Mouse (Mus musculus): Measurements from ENCODE around the gene Rplp0. TPM values are rescaled to one million over a fixed set of nuclear protein-coding genes. Genes with fewer than 3 reads are reported as not detected.

Gene Rplp0
- polyA plus RNA-seq, 1 experiment from 2014 or later, result 832 TPM

GRCm38 (mm10) chr5:115591506-115591905, 32.2 kb downstream of the Rplp0 start:
- H3K4me1 ChIP-seq (replicated peaks; ENCODE audit: control insufficient read depth, insufficient read depth, low read length), result no peaks in the 10 kb centered on the region
- WGBS, result 49% methylated on average over 2 of the region's 2 CpGs
- peak; percentile 53; the same call in 1 of the 2 replicates for ATAC-seq

GRCm38 (mm10) chr5:115603561-115603960, 44.3 kb downstream of the Rplp0 start:
- no peaks in the 10 kb centered on the region for H3K4me1 ChIP-seq (replicated peaks; ENCODE audit: control insufficient read depth, insufficient read depth, low read length)
- H3K27me3 ChIP-seq (replicated peaks; ENCODE audit: control insufficient read depth, insufficient read depth, low read length), result no peaks in the 10 kb centered on the region
- no peak overlapping the region for H3K27ac ChIP-seq (ENCODE audit: low read depth, low read length)
- ATAC-seq, result no peak
- TF ChIP-seq CTCF (IDR thresholded peaks at IDR 0.05; ENCODE audit: low read depth), result no peak
- H3K4me3 ChIP-seq (ENCODE audit: low read depth, low read length), result no peak overlapping the region
- 94% methylated on average over 6 of the region's 6 CpGs for WGBS
- H3K36me3 ChIP-seq (ENCODE audit: control insufficient read depth, insufficient read depth), result peaks cover 85% of the 10 kb centered on the region
- H3K4me2 ChIP-seq (replicated peaks; ENCODE audit: low read depth), result no peak overlapping the region
- H3K9me3 ChIP-seq (ENCODE audit: control insufficient read depth), result no peaks in the 10 kb centered on the region
- H3K9ac ChIP-seq (ENCODE audit: low read depth, low read length), result no peak overlapping the region

More at GRCm38 (mm10) chr5:115591506-115591905, 32.2 kb downstream of the Rplp0 start:
- TF ChIP-seq CTCF (IDR thresholded peaks at IDR 0.05; ENCODE audit: low read depth), result no peak
- peaks cover 91% of the 10 kb centered on the region for H3K36me3 ChIP-seq (ENCODE audit: control insufficient read depth, insufficient read depth)
- no peak overlapping the region for H3K27ac ChIP-seq (ENCODE audit: low read depth, low read length)
- no peak overlapping the region for H3K9ac ChIP-seq (ENCODE audit: low read depth, low read length)
- no peaks in the 10 kb centered on the region for H3K9me3 ChIP-seq (ENCODE audit: control insufficient read depth)
- H3K4me2 ChIP-seq (replicated peaks; ENCODE audit: low read depth), result no peak overlapping the region
- H3K4me3 ChIP-seq (ENCODE audit: low read depth, low read length), result no peak overlapping the region
- no peaks in the 10 kb centered on the region for H3K27me3 ChIP-seq (replicated peaks; ENCODE audit: control insufficient read depth, insufficient read depth, low read length)

GRCm38 (mm10) chr5:115611566-115611965, 52.3 kb downstream of the Rplp0 start:
- Histone ChIP-seq H3K9ac (ENCODE audit: low read depth, low read length) (no peak overlapping the region), H3K9me3 (ENCODE audit: control insufficient read depth) (no peaks in the 10 kb centered on the region), H3K4me3 (ENCODE audit: low read depth, low read length) (no peak overlapping the region), H3K27ac (ENCODE audit: low read depth, low read length) (no peak overlapping the region), H3K36me3 (ENCODE audit: control insufficient read depth, insufficient read depth) (peaks cover 92% of the 10 kb centered on the region), H3K4me1 (replicated peaks; ENCODE audit: control insufficient read depth, insufficient read depth, low read length) (no peaks in the 10 kb centered on the region), H3K27me3 (replicated peaks; ENCODE audit: control insufficient read depth, insufficient read depth, low read length) (no peaks in the 10 kb centered on the region), H3K4me2 (replicated peaks; ENCODE audit: low read depth) (no peak overlapping the region)
- ATAC-seq, result no peak
- no peak for TF ChIP-seq CTCF (IDR thresholded peaks at IDR 0.05; ENCODE audit: low read depth)
- WGBS, result 92% methylated on average over 11 of the region's 11 CpGs

Small RNA genes within 50 kb of the gene (microRNA-seq; reads per million reads assigned to microRNA genes)
- gene Mir7029, result not detected

Other genes with a start within 250 kb of the Rplp0 start
- 105 and 117 TPM in 2 replicates for gene Srsf9, start 232.3 kb upstream of the Rplp0 start, polyA plus RNA-seq (2015; fragmentation: Nextera tagmentation; extraction: Ambion mirVana)
- 12.9 and 15.2 TPM in 2 replicates for gene Gatc, start 218.3 kb upstream of the Rplp0 start, polyA plus RNA-seq (2015; fragmentation: Nextera tagmentation; extraction: Ambion mirVana)
- gene Triap1, start 218.2 kb upstream of the Rplp0 start, polyA plus RNA-seq (2015; fragmentation: Nextera tagmentation; extraction: Ambion mirVana), result 49.8 and 51.9 TPM in 2 replicates
- gene Cox6a1, start 210.5 kb upstream of the Rplp0 start, polyA plus RNA-seq (2015; fragmentation: Nextera tagmentation; extraction: Ambion mirVana), result 2,037 and 2,087 TPM in 2 replicates
- 4.1 and 4.3 TPM in 2 replicates for gene Msi1, start 129.9 kb upstream of the Rplp0 start, polyA plus RNA-seq (2015; fragmentation: Nextera tagmentation; extraction: Ambion mirVana)
- 0.78 and 0.98 TPM in 2 replicates for gene Pla2g1b, start 93.2 kb upstream of the Rplp0 start, polyA plus RNA-seq (2015; fragmentation: Nextera tagmentation; extraction: Ambion mirVana)
- gene Sirt4, start 74.7 kb upstream of the Rplp0 start, polyA plus RNA-seq (2015; fragmentation: Nextera tagmentation; extraction: Ambion mirVana), result 5.0 and 6.4 TPM in 2 replicates
- gene Pxn, start 52.8 kb upstream of the Rplp0 start, polyA plus RNA-seq (2015; fragmentation: Nextera tagmentation; extraction: Ambion mirVana), result 65.1 and 71.1 TPM in 2 replicates
- 9.3 and 9.6 TPM in 2 replicates for gene Gcn1l1, start 5.8 kb downstream of the Rplp0 start, polyA plus RNA-seq (2015; fragmentation: Nextera tagmentation; extraction: Ambion mirVana)
- gene Rab35, start 72.4 kb downstream of the Rplp0 start, polyA plus RNA-seq (2015; fragmentation: Nextera tagmentation; extraction: Ambion mirVana), result 16.7 and 17.3 TPM in 2 replicates
- 8.0 and 9.0 TPM in 2 replicates for gene Bicdl1, start 172.2 kb downstream of the Rplp0 start, polyA plus RNA-seq (2015; fragmentation: Nextera tagmentation; extraction: Ambion mirVana)

Data from intestine, postnatal 0 days (tissue).